Mouse (Mus musculus): ENCODE measurements around the gene Pced1b.

DNA sequence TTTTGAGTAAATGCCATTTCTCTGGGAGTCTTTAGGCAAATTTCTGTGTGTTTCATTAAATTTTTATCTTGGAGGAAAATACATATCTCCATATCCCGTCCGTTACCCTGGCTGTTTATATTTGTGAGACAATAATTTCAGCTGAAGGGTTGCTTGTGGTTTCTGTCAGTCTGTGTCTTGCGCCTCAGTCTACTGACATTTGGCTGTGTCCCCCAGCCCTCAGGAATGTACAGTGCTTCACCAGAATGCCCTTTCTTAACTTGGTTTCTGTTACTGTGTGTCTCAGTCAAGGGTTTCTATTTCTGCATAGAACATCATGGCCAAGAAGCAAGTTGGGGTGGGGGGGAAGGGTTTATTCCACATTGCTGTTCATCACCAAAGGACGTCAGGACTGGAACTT lies 42.3 kb downstream of the Pced1b start:
- TF ChIP-seq CTCF (IDR thresholded peaks at IDR 0.05 in 2 of 3, conservative IDR thresholded peaks at IDR 0.05 in 1 of 3; ENCODE audit: control insufficient read depth in 1 of 3, insufficient read depth in 1 of 3, low read depth in 2 of 3, low read length in 3 of 3, poor library complexity in 1 of 3, severe bottlenecking in 1 of 3) (no peak), GATA1 (IDR thresholded peaks at IDR 0.05; ENCODE audit: low read depth, low read length) (no peak), KAT2A (conservative IDR thresholded peaks at IDR 0.05; ENCODE audit: low read depth, low read length) (no peak), ELF1 (IDR thresholded peaks at IDR 0.05; ENCODE audit: low read depth, low read length) (no peak), CHD1 (IDR thresholded peaks at IDR 0.05; ENCODE audit: low read depth, low read length) (no peak), POLR2AphosphoS2 (IDR thresholded peaks at IDR 0.05; ENCODE audit: low read length) (no peak), RCOR1 (IDR thresholded peaks at IDR 0.05; ENCODE audit: low read depth, low read length) (no peak)
